Mouse (Mus musculus): Measurements from ENCODE around the gene Nps.
"Not testable (repeated sequence)": the region's sequence is repeated elsewhere in the genome, so short reads cannot be mapped to it uniquely, and the experiment has no call there.

Gene Nps

GRCm38 (mm10) chr7:135258053-135258753 lies at the start of gene Nps:
Nps (plus strand) TSS chr7:135258703.
- not testable (repeated sequence) for DNase-seq (ENCODE audit: low spot score in 2 of 2)

DNA sequence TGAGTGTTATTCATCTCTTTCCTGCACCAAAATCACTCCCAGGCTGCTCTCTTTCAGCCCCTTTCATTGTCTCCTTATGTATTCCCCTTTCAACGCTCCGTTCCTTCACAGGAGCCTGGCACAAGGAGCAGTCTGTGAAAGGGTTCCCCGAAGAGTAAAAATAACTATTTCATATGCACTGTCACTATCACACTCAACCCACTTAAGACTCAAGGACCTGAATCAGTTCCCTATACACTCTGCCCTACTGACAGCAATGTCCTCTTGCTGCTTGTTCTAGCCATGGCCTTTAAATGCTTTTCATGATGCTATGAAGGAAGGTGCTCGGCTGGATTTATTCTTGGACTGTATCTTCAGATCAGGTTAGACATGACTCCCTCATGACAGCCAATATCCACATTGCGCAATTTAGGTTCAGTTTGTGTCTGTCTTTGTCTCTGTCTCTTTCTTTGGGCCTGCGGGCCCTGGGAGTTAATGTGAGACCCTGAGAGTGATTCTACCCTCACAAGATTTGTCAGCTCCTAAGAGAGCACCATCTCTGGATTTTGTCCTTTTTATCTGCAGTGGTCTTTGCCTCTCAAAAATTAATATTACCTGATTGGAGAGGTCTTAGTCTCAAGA lies 49.4 kb upstream of the Nps start:
- DNase-seq (ENCODE audit: low spot score in 2 of 2), result no peak

- no peak for DNase-seq (ENCODE audit: low spot score in 2 of 2)
These were observed 48.2 kb upstream of the Nps start for GRCm38 (mm10) chr7:135210296-135210695.

GRCm38 (mm10) chr7:135210831-135211230 lies 47.7 kb upstream of the Nps start:
- DNase-seq (ENCODE audit: low spot score in 2 of 2), result no peak

- DNase-seq (ENCODE audit: low spot score in 2 of 2), result no peak
These were observed 46.0 kb upstream of the Nps start for GRCm38 (mm10) chr7:135212505-135212904.

GRCm38 (mm10) chr7:135221475-135221874 lies 37.0 kb upstream of the Nps start:
- DNase-seq (ENCODE audit: low spot score in 2 of 2), result no peak

GRCm38 (mm10) chr7:135226021-135226420 lies 32.5 kb upstream of the Nps start:
- DNase-seq (ENCODE audit: low spot score in 2 of 2), result no peak

- DNase-seq (ENCODE audit: low spot score in 2 of 2), result no peak
These were observed 21.4 kb upstream of the Nps start for GRCm38 (mm10) chr7:135237152-135237551.

DNA sequence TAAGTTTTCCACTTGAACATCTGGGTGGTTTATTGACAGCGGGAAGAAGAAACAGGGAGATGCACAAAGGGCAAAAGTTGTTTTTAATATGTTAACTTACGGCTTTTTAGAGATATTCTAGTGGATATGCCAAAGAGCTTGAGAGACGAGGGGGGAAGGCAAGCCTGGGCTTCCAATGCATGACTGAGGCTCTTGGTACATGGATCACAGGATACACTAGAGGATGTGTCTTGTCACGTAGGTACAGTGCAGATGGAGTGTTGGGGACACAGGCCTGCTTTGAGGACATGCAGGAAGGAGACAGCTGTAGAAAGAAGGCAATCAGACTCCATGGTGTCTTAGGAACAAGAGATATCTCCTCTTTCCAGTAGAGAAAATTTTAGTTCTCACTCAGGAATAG lies 19.1 kb upstream of the Nps start:
- no peak for DNase-seq (ENCODE audit: low spot score in 2 of 2)

DNA sequence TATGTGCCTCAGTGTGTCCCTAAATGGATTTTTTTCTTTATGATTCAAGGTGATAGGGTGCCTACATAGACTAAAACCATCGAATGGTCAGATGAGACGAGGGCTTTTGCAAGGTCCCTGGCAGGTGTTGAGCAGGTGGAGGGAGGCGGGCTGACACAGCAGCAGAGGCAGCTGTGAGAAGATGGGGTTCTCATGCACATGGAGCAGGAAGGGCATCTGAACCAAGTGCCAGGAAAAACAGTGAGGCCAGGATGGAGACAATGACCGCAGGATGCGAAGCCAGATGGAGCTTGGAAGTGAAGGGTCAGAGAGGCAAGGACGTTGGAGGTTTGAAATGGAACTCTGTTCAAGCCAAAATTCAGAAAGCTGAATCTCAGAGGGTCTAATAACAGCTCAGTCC lies 18.5 kb upstream of the Nps start:
- no peak for DNase-seq (ENCODE audit: low spot score in 2 of 2)

DNA sequence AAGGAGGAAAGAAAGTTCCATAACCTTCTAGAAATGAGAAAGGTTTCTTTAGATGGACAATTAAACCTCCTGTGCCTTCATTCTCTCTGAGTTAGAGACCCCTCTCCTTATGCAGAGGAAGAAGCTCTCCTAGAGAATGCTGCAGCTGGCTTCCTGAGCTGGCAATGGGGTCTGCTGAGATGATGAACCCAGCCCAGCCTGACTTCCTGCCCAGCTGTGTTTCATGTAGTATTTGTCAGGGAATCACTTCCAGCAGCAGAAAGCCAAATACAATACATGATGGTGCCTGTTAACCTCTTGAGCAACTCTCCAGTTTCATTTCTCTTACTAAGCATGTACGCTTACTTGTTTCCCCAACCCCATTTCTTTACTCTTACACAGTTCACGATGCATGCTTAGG lies 17.9 kb upstream of the Nps start:
- DNase-seq (ENCODE audit: low spot score in 2 of 2), result no peak

GRCm38 (mm10) chr7:135244171-135244880 lies 14.2 kb upstream of the Nps start:
- DNase-seq (ENCODE audit: low spot score in 2 of 2), result no peak

GRCm38 (mm10) chr7:135246386-135246785 lies 12.1 kb upstream of the Nps start:
- DNase-seq (ENCODE audit: low spot score in 2 of 2), result no peak

GRCm38 (mm10) chr7:135253249-135253648 lies 5.3 kb upstream of the Nps start:
- DNase-seq (ENCODE audit: low spot score in 2 of 2), result no peak

GRCm38 (mm10) chr7:135254423-135254822 lies 4.1 kb upstream of the Nps start:
- no peak for DNase-seq (ENCODE audit: low spot score in 2 of 2)

- DNase-seq (ENCODE audit: low spot score in 2 of 2), result no peak
These were observed 12.5 kb downstream of the Nps start for GRCm38 (mm10) chr7:135271011-135271410.

DNA sequence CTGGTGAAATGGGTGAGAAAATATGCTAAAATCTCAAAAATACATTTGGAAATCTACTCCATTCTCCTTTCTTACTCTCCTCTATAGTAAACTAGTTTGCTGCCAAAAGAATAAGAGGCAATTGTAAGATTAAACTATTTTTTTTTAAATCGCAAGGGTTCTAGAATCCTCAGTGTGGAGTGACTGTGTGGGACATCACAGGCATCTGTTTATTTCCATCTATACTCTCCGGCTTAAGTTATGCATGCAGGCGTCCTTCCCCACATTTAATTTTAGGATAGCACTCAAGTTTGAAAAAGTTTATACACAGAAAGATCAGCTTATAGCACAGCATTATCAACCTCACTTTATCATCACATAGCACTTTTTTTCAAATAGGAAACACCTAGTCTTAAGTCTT lies 24.7 kb downstream of the Nps start:
- no peak for DNase-seq (ENCODE audit: low spot score in 2 of 2)

DNA sequence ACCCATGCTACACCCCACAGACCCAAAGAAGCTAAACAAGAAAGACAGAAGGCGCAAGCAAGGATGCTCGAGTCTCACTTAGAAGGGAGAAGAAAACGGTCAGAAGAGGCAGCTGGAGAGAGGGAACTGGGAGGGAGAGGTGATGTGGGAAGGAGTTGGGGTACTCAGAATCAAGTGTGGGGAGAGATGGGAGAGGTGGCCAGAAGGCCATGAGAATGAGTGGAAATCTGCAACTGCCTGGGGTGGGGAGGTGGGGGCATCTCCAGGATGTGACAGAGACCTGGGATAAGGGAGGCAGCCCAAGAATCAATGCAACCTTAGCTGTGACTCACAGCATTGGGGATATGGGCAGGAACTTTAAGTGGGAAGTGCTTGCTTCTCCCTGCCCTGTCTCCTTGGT lies 31.5 kb downstream of the Nps start:
- no peak for DNase-seq (ENCODE audit: low spot score in 2 of 2)

GRCm38 (mm10) chr7:135291646-135292236 lies 33.2 kb downstream of the Nps start:
- peak in 1 of 2 experiments; percentile 3 for DNase-seq (ENCODE audit: low spot score in 2 of 2)

GRCm38 (mm10) chr7:135294498-135294897 lies 36.0 kb downstream of the Nps start:
- DNase-seq (ENCODE audit: low spot score in 2 of 2), result no peak

DNA sequence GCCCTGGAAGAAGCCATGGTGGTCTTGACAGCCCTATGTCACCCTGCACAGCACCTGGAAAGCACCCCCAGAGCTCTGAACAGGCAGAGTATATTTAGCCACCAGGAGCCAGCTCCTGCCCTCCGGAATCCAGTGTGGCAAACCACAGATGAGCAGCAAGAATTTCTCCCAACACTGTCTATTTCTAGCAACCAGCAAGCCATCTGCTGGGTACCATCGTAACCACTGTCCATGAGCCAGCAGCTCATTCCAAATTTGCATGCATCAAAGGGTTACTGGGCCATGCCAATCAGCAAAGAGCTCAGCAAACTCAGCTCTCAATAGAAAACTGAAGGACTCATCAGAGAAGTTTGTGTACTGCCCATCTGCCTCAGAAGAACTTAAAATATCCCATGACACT lies 46.0 kb downstream of the Nps start:
- DNase-seq (ENCODE audit: low spot score in 2 of 2), result peak; percentile 2 to 5
